Mouse (Mus musculus): ENCODE measurements around the gene Plscr1.

The Plscr1 gene

GRCm38 (mm10) chr9:92249447-92249852, at the start of gene Plscr1:
Gene Plscr1 (plus strand): TSS chr9:92249750.
- ATAC-seq (ENCODE audit: insufficient number of reproducible peaks, low FRiP score, low TSS enrichment) = no peak

GRCm38 (mm10) chr9:92204397-92204796, 45.2 kb upstream of the Plscr1 start:
- no peak for ATAC-seq (ENCODE audit: insufficient number of reproducible peaks, low FRiP score, low TSS enrichment)

- ATAC-seq (ENCODE audit: insufficient number of reproducible peaks, low FRiP score, low TSS enrichment) = peak; percentile 70
These were observed 42.2 kb upstream of the Plscr1 start for GRCm38 (mm10) chr9:92207307-92207706.

GRCm38 (mm10) chr9:92207757-92208156, 41.8 kb upstream of the Plscr1 start:
- ATAC-seq (ENCODE audit: insufficient number of reproducible peaks, low FRiP score, low TSS enrichment) = no peak

- no peak for ATAC-seq (ENCODE audit: insufficient number of reproducible peaks, low FRiP score, low TSS enrichment)
These were observed 39.7 kb upstream of the Plscr1 start for GRCm38 (mm10) chr9:92209850-92210249.

- no peak for ATAC-seq (ENCODE audit: insufficient number of reproducible peaks, low FRiP score, low TSS enrichment)
These were observed 39.1 kb upstream of the Plscr1 start for GRCm38 (mm10) chr9:92210386-92210967.

- ATAC-seq (ENCODE audit: insufficient number of reproducible peaks, low FRiP score, low TSS enrichment) = no peak
These were observed 38.5 kb upstream of the Plscr1 start for GRCm38 (mm10) chr9:92211048-92211447.

- no peak for ATAC-seq (ENCODE audit: insufficient number of reproducible peaks, low FRiP score, low TSS enrichment)
These were observed 32.1 kb upstream of the Plscr1 start for GRCm38 (mm10) chr9:92217484-92217883.

GRCm38 (mm10) chr9:92217896-92218295, 31.7 kb upstream of the Plscr1 start:
- no peak for ATAC-seq (ENCODE audit: insufficient number of reproducible peaks, low FRiP score, low TSS enrichment)

- ATAC-seq (ENCODE audit: insufficient number of reproducible peaks, low FRiP score, low TSS enrichment) = no peak
These were observed 29.4 kb upstream of the Plscr1 start for GRCm38 (mm10) chr9:92220151-92220550.

- no peak for ATAC-seq (ENCODE audit: insufficient number of reproducible peaks, low FRiP score, low TSS enrichment)
These were observed 28.1 kb upstream of the Plscr1 start for GRCm38 (mm10) chr9:92221480-92221879.

- no peak for ATAC-seq (ENCODE audit: insufficient number of reproducible peaks, low FRiP score, low TSS enrichment)
These were observed 24.8 kb upstream of the Plscr1 start for GRCm38 (mm10) chr9:92224598-92225231.

- no peak for ATAC-seq (ENCODE audit: insufficient number of reproducible peaks, low FRiP score, low TSS enrichment)
These were observed 23.4 kb upstream of the Plscr1 start for GRCm38 (mm10) chr9:92226127-92226655.

GRCm38 (mm10) chr9:92226795-92227194, 22.8 kb upstream of the Plscr1 start:
- ATAC-seq (ENCODE audit: insufficient number of reproducible peaks, low FRiP score, low TSS enrichment) = no peak

- no peak for ATAC-seq (ENCODE audit: insufficient number of reproducible peaks, low FRiP score, low TSS enrichment)
These were observed 20.4 kb upstream of the Plscr1 start for GRCm38 (mm10) chr9:92228867-92229832.

- no peak for ATAC-seq (ENCODE audit: insufficient number of reproducible peaks, low FRiP score, low TSS enrichment)
These were observed 19.7 kb upstream of the Plscr1 start for GRCm38 (mm10) chr9:92229833-92230205.

- no peak for ATAC-seq (ENCODE audit: insufficient number of reproducible peaks, low FRiP score, low TSS enrichment)
These were observed 14.6 kb upstream of the Plscr1 start for GRCm38 (mm10) chr9:92234901-92235458.

- no peak for ATAC-seq (ENCODE audit: insufficient number of reproducible peaks, low FRiP score, low TSS enrichment)
These were observed 640 bp upstream of the Plscr1 start for GRCm38 (mm10) chr9:92248773-92249446.

- peak; percentile 83 for ATAC-seq (ENCODE audit: insufficient number of reproducible peaks, low FRiP score, low TSS enrichment)
These were observed 630 bp downstream of the Plscr1 start for GRCm38 (mm10) chr9:92249987-92250772.

Measured in cerebellum, adult (tissue).